Mouse (Mus musculus) kidney, embryonic 16.5 days (tissue): Measurements from ENCODE around the gene Jade2. TPM values are rescaled to one million over a fixed set of nuclear protein-coding genes. Genes with fewer than 3 reads are reported as not detected.
A peak's percentile ranks its signal among the peaks of the same experiment; 100 is the strongest.

Experiments used
- ATAC-seq: fragments of 200-750 bp; cut with Nextera tagmentation; 2 replicates; pipeline ENCODE4 v1.8.0; 2017; ENCODE audit warnings: moderate TSS enrichment; ENCODE audit not compliant: low FRiP score, low TSS enrichment
- H3K27ac ChIP-seq: fragments of 300-500 bp; sonication (generic); 2 replicates; pipeline ENCODE4 v1.5.1; 2014; ENCODE audit warnings: low read length
- H3K27me3 ChIP-seq: fragments of 300-500 bp; sonication (generic); 2 replicates; pipeline ENCODE4 v1.6.1; 2014; ENCODE audit warnings: low read length, control low read depth, mixed read lengths; ENCODE audit not compliant: insufficient read depth
- H3K36me3 ChIP-seq: fragments of 300-500 bp; sonication (generic); 2 replicates; pipeline ENCODE4 v1.6.1; 2014; ENCODE audit warnings: low read length, control low read depth, mixed read lengths; ENCODE audit not compliant: insufficient read depth
- H3K4me1 ChIP-seq: fragments of 300-500 bp; sonication (generic); 2 replicates; pipeline ENCODE4 v1.6.1; 2014; ENCODE audit warnings: low read length, control low read depth, mixed read lengths; ENCODE audit not compliant: insufficient read depth
- H3K4me2 ChIP-seq: fragments of 300-500 bp; sonication (generic); replicated peaks from 2 replicates; pipeline ENCODE4 v1.6.1; 2014; ENCODE audit warnings: low read depth, low read length
- H3K4me3 ChIP-seq: fragments of 300-500 bp; sonication (generic); 2 replicates; pipeline ENCODE4 v1.5.1; 2014; ENCODE audit warnings: mild to moderate bottlenecking, low read length
- H3K9ac ChIP-seq: fragments of 300-500 bp; sonication (generic); replicated peaks from 2 replicates; pipeline ENCODE4 v1.6.1; 2014; ENCODE audit warnings: low read length
- H3K9me3 ChIP-seq: fragments of 300-500 bp; sonication (generic); 2 replicates; pipeline ENCODE4 v1.6.1; 2016; ENCODE audit warnings: low read length, control low read depth
- WGBS: fragments of 180-500 bp; shearing (Covaris S2); extraction: QIAGEN DNeasy Blood & Tissue Kit; methylation state at CpG from one replicate; pipeline ENCODE4 v1.1.7; 2014; 5-methylcytosine and 5-hydroxymethylcytosine counted together
- polyA plus RNA-seq: library from polyadenylated mRNA; unstranded; fragments of >200 nt; fragmentation: Nextera tagmentation; extraction: Ambion mirVana; gene quantifications from 2 replicates; pipeline ENCODE4 v1.2.1, GENCODE M21; 2015

The Jade2 gene
- polyA plus RNA-seq, 1 experiment from 2014 or later, result 0.87 TPM

GRCm38 (mm10) chr11:51823963-51824753 is 33.3 kb downstream of the Jade2 start:
- H3K27me3 ChIP-seq, result no peaks in the 10 kb centered on the region
- WGBS, result 86% methylated on average over 3 of the region's 3 CpGs
- ATAC-seq, result no peak

GRCm38 (mm10) chr11:51823271-51823670 is 34.2 kb downstream of the Jade2 start:
- ATAC-seq, result no peak
- H3K9me3 ChIP-seq, result no peaks in the 10 kb centered on the region
- H3K4me3 ChIP-seq, result no peak overlapping the region
- no peak overlapping the region for H3K9ac ChIP-seq
- no peaks in the 10 kb centered on the region for H3K27me3 ChIP-seq
- H3K27ac ChIP-seq, result no peak overlapping the region
- peaks cover 4% of the 10 kb centered on the region for H3K36me3 ChIP-seq
- H3K4me2 ChIP-seq, result no peak overlapping the region
- H3K4me1 ChIP-seq, result no peaks in the 10 kb centered on the region
- WGBS, result 76% methylated on average over 11 of the region's 11 CpGs

More at GRCm38 (mm10) chr11:51823963-51824753, 33.3 kb downstream of the Jade2 start:
- Histone ChIP-seq H3K4me3 (no peak overlapping the region), H3K9ac (no peak overlapping the region), H3K9me3 (no peaks in the 10 kb centered on the region), H3K4me1 (no peaks in the 10 kb centered on the region), H3K4me2 (no peak overlapping the region), H3K27ac (no peak overlapping the region), H3K36me3 (peaks cover 4% of the 10 kb centered on the region)

- H3K4me1 ChIP-seq, result no peaks in the 10 kb centered on the region
- no peak overlapping the region for H3K4me3 ChIP-seq
- H3K27me3 ChIP-seq, result no peaks in the 10 kb centered on the region
- peaks cover 4% of the 10 kb centered on the region for H3K36me3 ChIP-seq
- H3K9me3 ChIP-seq, result no peaks in the 10 kb centered on the region
- ATAC-seq, result no peak
- no peak overlapping the region for H3K27ac ChIP-seq
- H3K4me2 ChIP-seq, result no peak overlapping the region
- WGBS, result 23% methylated on average over 4 of the region's 4 CpGs
- no peak overlapping the region for H3K9ac ChIP-seq
Measured at GRCm38 (mm10) chr11:51822736-51823135, 34.7 kb downstream of the Jade2 start.

- Histone ChIP-seq H3K27ac (no peak overlapping the region), H3K9ac (no peak overlapping the region), H3K4me2 (no peak overlapping the region), H3K9me3 (no peaks in the 10 kb centered on the region), H3K27me3 (no peaks in the 10 kb centered on the region), H3K36me3 (peaks cover 2% of the 10 kb centered on the region), H3K4me1 (no peaks in the 10 kb centered on the region), H3K4me3 (no peak overlapping the region)
- ATAC-seq, result no peak
- 41% methylated on average over 11 of the region's 11 CpGs for WGBS
Measured at GRCm38 (mm10) chr11:51820861-51821260, 36.6 kb downstream of the Jade2 start.

- Histone ChIP-seq H3K9me3 (no peaks in the 10 kb centered on the region), H3K36me3 (no peaks in the 10 kb centered on the region), H3K27me3 (no peaks in the 10 kb centered on the region), H3K9ac (no peak overlapping the region), H3K4me2 (no peak overlapping the region), H3K4me1 (no peaks in the 10 kb centered on the region), H3K27ac (no peak overlapping the region), H3K4me3 (no peak overlapping the region)
- ATAC-seq, result no peak
- WGBS, result 75% methylated on average over 3 of the region's 3 CpGs
Measured at GRCm38 (mm10) chr11:51819964-51820363, 37.5 kb downstream of the Jade2 start.

GRCm38 (mm10) chr11:51818837-51819236 is 38.6 kb downstream of the Jade2 start:
- 84% methylated on average over 4 of the region's 4 CpGs for WGBS

GRCm38 (mm10) chr11:51817756-51818155 is 39.7 kb downstream of the Jade2 start:
- ATAC-seq, result 0 out of 2 replicates have a peak, but pooled peaks have one; percentile 25
- H3K9me3 ChIP-seq, result no peaks in the 10 kb centered on the region
- H3K27me3 ChIP-seq, result no peaks in the 10 kb centered on the region
- no peaks in the 10 kb centered on the region for H3K4me1 ChIP-seq
- no peaks in the 10 kb centered on the region for H3K36me3 ChIP-seq
- WGBS, result 40% methylated on average over 6 of the region's 6 CpGs
- no peak overlapping the region for H3K9ac ChIP-seq
- H3K27ac ChIP-seq, result no peak overlapping the region
- no peak overlapping the region for H3K4me3 ChIP-seq
- H3K4me2 ChIP-seq, result no peak overlapping the region

More at GRCm38 (mm10) chr11:51818837-51819236, 38.6 kb downstream of the Jade2 start:
- Histone ChIP-seq H3K9ac (no peak overlapping the region), H3K36me3 (no peaks in the 10 kb centered on the region), H3K4me3 (no peak overlapping the region), H3K4me1 (no peaks in the 10 kb centered on the region), H3K27ac (no peak overlapping the region), H3K27me3 (no peaks in the 10 kb centered on the region), H3K9me3 (no peaks in the 10 kb centered on the region), H3K4me2 (no peak overlapping the region)
- no peak for ATAC-seq

GRCm38 (mm10) chr11:51812022-51812546 is 45.4 kb downstream of the Jade2 start:
- Histone ChIP-seq H3K27ac (no peak overlapping the region), H3K4me2 (no peak overlapping the region), H3K9me3 (no peaks in the 10 kb centered on the region), H3K4me1 (no peaks in the 10 kb centered on the region), H3K4me3 (no peak overlapping the region), H3K9ac (no peak overlapping the region), H3K27me3 (no peaks in the 10 kb centered on the region), H3K36me3 (no peaks in the 10 kb centered on the region)
- ATAC-seq, result no peak
- WGBS, result 94% methylated on average over 8 of the region's 8 CpGs

GRCm38 (mm10) chr11:51811230-51811629 is 46.2 kb downstream of the Jade2 start:
- Histone ChIP-seq H3K27ac (no peak overlapping the region), H3K4me1 (no peaks in the 10 kb centered on the region), H3K4me3 (no peak overlapping the region), H3K36me3 (no peaks in the 10 kb centered on the region), H3K9ac (no peak overlapping the region), H3K4me2 (no peak overlapping the region), H3K27me3 (no peaks in the 10 kb centered on the region), H3K9me3 (no peaks in the 10 kb centered on the region)
- ATAC-seq, result no peak
- WGBS, result 86% methylated on average over 4 of the region's 4 CpGs

- no peak overlapping the region for H3K4me2 ChIP-seq
- H3K27ac ChIP-seq, result no peak overlapping the region
- ATAC-seq, result no peak
- WGBS, result 63% methylated on average over 6 of the region's 6 CpGs
- H3K9me3 ChIP-seq, result no peaks in the 10 kb centered on the region
- no peaks in the 10 kb centered on the region for H3K36me3 ChIP-seq
- peaks cover 5% of the 10 kb centered on the region for H3K4me1 ChIP-seq
- H3K27me3 ChIP-seq, result no peaks in the 10 kb centered on the region
- H3K4me3 ChIP-seq, result no peak overlapping the region
- H3K9ac ChIP-seq, result no peak overlapping the region
Measured at GRCm38 (mm10) chr11:51809632-51810224, 47.7 kb downstream of the Jade2 start.
